22 mouse cellular contexts compared by ENCODE assay signal in the genomic region with DNA sequence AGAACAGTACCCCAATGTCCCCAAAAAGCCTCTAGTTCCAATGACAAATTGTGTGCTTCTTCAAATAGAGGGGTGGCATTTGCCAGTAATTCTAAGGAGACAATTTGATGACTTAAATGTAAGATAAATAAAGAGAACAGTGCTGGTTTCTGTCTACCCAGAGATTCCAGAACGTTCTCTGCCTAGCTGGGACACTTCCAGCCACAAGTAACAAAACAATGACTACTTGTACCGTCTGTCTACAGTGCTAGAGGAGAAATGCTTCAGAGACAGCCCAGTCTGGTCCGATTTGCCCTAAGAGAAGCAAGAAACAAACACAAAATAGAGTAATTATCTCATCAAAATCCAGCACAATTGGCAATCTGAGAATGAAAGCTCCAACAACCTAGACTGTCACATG.
DNase-seq lines count a peak whose midpoint lies in the region; ATAC-seq and TF ChIP-seq lines count a peak whose summit lies in the region.
"Had no signal": no experiment of that assay in that cellular context is flagged by ENCODE, and none has a peak within 500 bp of the region (broad histone marks: within the 10 kb centered on the region; RNA-seq: fewer than 3 reads in every experiment).

No protein-coding gene starts in this region.

- no peaks in the 10 kb centered on the region for H3K27me3 ChIP-seq in forebrain, embryonic 16.5 days (replicated peaks; ENCODE audit: control insufficient read depth, insufficient read depth, low read length)
- no peaks in the 10 kb centered on the region for H3K27me3 ChIP-seq in forebrain, embryonic 14.5 days (replicated peaks; ENCODE audit: control insufficient read depth, insufficient read depth, low read length)
- no peaks in the 10 kb centered on the region for H3K27me3 ChIP-seq in heart, embryonic 10.5 days (ENCODE audit: insufficient read depth, poor library complexity, severe bottlenecking)
- H3K27me3 ChIP-seq: forebrain, embryonic 15.5 days; hindbrain, embryonic 13.5 days had no signal

- no peak for DNase-seq in forebrain, embryonic 14.5 days (ENCODE audit: low spot score)
- peak; percentile 45 for DNase-seq in heart, embryonic 10.5 days (ENCODE audit: low spot score)
- DNase-seq in heart, postnatal 14 days = no peak
- peak in 1 of 2 experiments; percentile 16 for DNase-seq in layer of hippocampus, adult 2 months (ENCODE audit: low spot score in 2 of 2)
- no peak for DNase-seq in layer of hippocampus, postnatal 36 days
- DNase-seq in layer of hippocampus, adult 9-11 months = peak; percentile 41
- no peak for DNase-seq in urinary bladder, adult 2 months (ENCODE audit: low spot score)
- DNase-seq: adrenal gland, adult 8-10 months; adrenal gland, postnatal 25 days; cerebellum, adult 18-20 months; cerebellum, adult 9-10 months; cerebellum, postnatal 14 days; gastrocnemius, adult 2 months; gastrocnemius, postnatal 14 days; heart, adult 18-20 months; heart, postnatal 36 days had no signal

- no peak overlapping the region for H3K27ac ChIP-seq in forebrain, embryonic 16.5 days (ENCODE audit: low read length)
- H3K27ac ChIP-seq in forebrain, embryonic 14.5 days (ENCODE audit: low read depth, low read length) = no peak overlapping the region
- no peak overlapping the region for H3K27ac ChIP-seq in heart, embryonic 10.5 days
- H3K27ac ChIP-seq in layer of hippocampus, adult 2 months = peak overlapping the region; percentile 18; the same call in 1 of the 2 replicates
- H3K27ac ChIP-seq: forebrain, embryonic 15.5 days; gastrocnemius, adult 2 months; hindbrain, embryonic 10.5 days; hindbrain, embryonic 13.5 days had no signal

- peaks cover 3% of the 10 kb centered on the region for H3K9me3 ChIP-seq in forebrain, embryonic 16.5 days (ENCODE audit: control insufficient read depth, low read length)
- H3K9me3 ChIP-seq in forebrain, embryonic 14.5 days (replicated peaks; ENCODE audit: control insufficient read depth, low read length) = no peaks in the 10 kb centered on the region
- H3K9me3 ChIP-seq in heart, embryonic 10.5 days = no peaks in the 10 kb centered on the region
- H3K9me3 ChIP-seq: forebrain, embryonic 15.5 days; hindbrain, embryonic 13.5 days had no signal

- no peak overlapping the region for H3K4me2 ChIP-seq in forebrain, embryonic 16.5 days (ENCODE audit: low read length)
- no peak overlapping the region for H3K4me2 ChIP-seq in forebrain, embryonic 14.5 days (ENCODE audit: low read length)
- H3K4me2 ChIP-seq: forebrain, embryonic 15.5 days; hindbrain, embryonic 13.5 days had no signal

- H3K4me3 ChIP-seq in forebrain, embryonic 16.5 days (replicated peaks; ENCODE audit: low read length) = no peak overlapping the region
- H3K4me3 ChIP-seq in forebrain, embryonic 14.5 days (ENCODE audit: low read depth, low read length) = no peak overlapping the region
- H3K4me3 ChIP-seq in heart, embryonic 10.5 days = no peak overlapping the region
- no peak overlapping the region for H3K4me3 ChIP-seq in layer of hippocampus, adult 2 months
- H3K4me3 ChIP-seq: forebrain, embryonic 15.5 days; gastrocnemius, adult 2 months; hindbrain, embryonic 10.5 days; hindbrain, embryonic 13.5 days had no signal

- intact Hi-C loops in heart, postnatal 14 days (cut with DNase I) = no loop called here

- H3K36me3 ChIP-seq in forebrain, embryonic 16.5 days (ENCODE audit: control insufficient read depth, insufficient read depth) = no peaks in the 10 kb centered on the region
- H3K36me3 ChIP-seq in forebrain, embryonic 14.5 days (ENCODE audit: control insufficient read depth, insufficient read depth, low read length) = no peaks in the 10 kb centered on the region
- no peaks in the 10 kb centered on the region for H3K36me3 ChIP-seq in heart, embryonic 10.5 days
- H3K36me3 ChIP-seq: forebrain, embryonic 15.5 days; hindbrain, embryonic 10.5 days; hindbrain, embryonic 13.5 days had no signal

- WGBS in forebrain, embryonic 16.5 days = 59% methylated on average over 3 of the region's 3 CpGs
- WGBS in forebrain, embryonic 14.5 days = 79% methylated on average over 3 of the region's 3 CpGs
- 71% methylated on average over 3 of the region's 3 CpGs for WGBS in heart, embryonic 10.5 days

- peaks cover 9% of the 10 kb centered on the region for H3K4me1 ChIP-seq in forebrain, embryonic 16.5 days (replicated peaks; ENCODE audit: control insufficient read depth, insufficient read depth, low read length)
- 0 out of 2 replicates have a peak, but pooled peaks cover 3% of the 10 kb centered on the region for H3K4me1 ChIP-seq in forebrain, embryonic 14.5 days (ENCODE audit: control insufficient read depth, insufficient read depth, low read length)
- H3K4me1 ChIP-seq in heart, embryonic 10.5 days = 0 out of 2 replicates have a peak, but pooled peaks cover 7% of the 10 kb centered on the region

- no peak overlapping the region for H3K9ac ChIP-seq in forebrain, embryonic 16.5 days (replicated peaks; ENCODE audit: low read depth, low read length)
- H3K9ac ChIP-seq in forebrain, embryonic 14.5 days (ENCODE audit: low read length) = no peak overlapping the region
- H3K9ac ChIP-seq: forebrain, embryonic 15.5 days; hindbrain, embryonic 13.5 days had no signal

- peak; percentile 12; the same call in 1 of the 2 replicates for ATAC-seq in forebrain, embryonic 16.5 days
- no peak for ATAC-seq in forebrain, embryonic 14.5 days
- ATAC-seq: activated CD4-positive, CD25-positive, alpha-beta regulatory T cell, adult 4 months; forebrain, embryonic 15.5 days; hindbrain, embryonic 16.5 days had no signal

- TF ChIP-seq CTCF in layer of hippocampus, adult 2 months (conservative IDR thresholded peaks at IDR 0.05) = no peak

Comparison
In these comparisons a context has a peak if more than half of its experiments do, and no peak if none do; other contexts are left out.
1. DNase-seq: peak in heart, embryonic 10.5 days (single experiment) and layer of hippocampus, adult 9-11 months (single experiment); none in forebrain, embryonic 14.5 days (single experiment), heart, postnatal 14 days (0 of 2), layer of hippocampus, postnatal 36 days (0 of 2) and urinary bladder, adult 2 months (single experiment).